Mouse (Mus musculus) MEL (cell line): ENCODE measurements around the gene Abca13. TPM values are rescaled to one million over a fixed set of nuclear protein-coding genes. Genes with fewer than 3 reads are reported as not detected.

Experiments used
- DNase-seq: peaks from one replicate; pipeline ENCODE4 v3.0.0; 2011; ENCODE audit warnings: low read depth, low spot score
- H3K27ac ChIP-seq: 2 replicates; pipeline ENCODE4 v1.5.1; 2012; ENCODE audit warnings: low read depth, mild to moderate bottlenecking, control low read depth, low read length, moderate library complexity; ENCODE audit not compliant: control insufficient read depth
- H3K27me3 ChIP-seq, 2 experiments: fragments of 150-350 bp in 1 of 2; sonication (generic) in 1 of 2; 2 replicates each; pipeline ENCODE4 v1.6.1; 2012; ENCODE audit warnings: low read length in 2 of 2, mild to moderate bottlenecking in 2 of 2, improper control_type of control experiment in 1 of 2, moderate library complexity in 1 of 2; ENCODE audit not compliant: insufficient read depth in 2 of 2, control insufficient read depth in 1 of 2
- H3K36me3 ChIP-seq, 2 experiments: 2 replicates each; pipeline ENCODE4 v1.6.1; 2012 to 2014; ENCODE audit warnings: low read length in 2 of 2, improper control_type of control experiment in 1 of 2, inconsistent platforms in 1 of 2, mild to moderate bottlenecking in 1 of 2; ENCODE audit not compliant: insufficient read depth in 2 of 2, control insufficient read depth in 1 of 2
- H3K4me1 ChIP-seq, 2 experiments: fragments of 150-350 bp in 1 of 2; sonication (generic) in 1 of 2; 2 replicates each; pipeline ENCODE4 v1.6.1; 2012; ENCODE audit warnings: low read length in 2 of 2, improper control_type of control experiment in 1 of 2, mild to moderate bottlenecking in 1 of 2; ENCODE audit not compliant: insufficient read depth in 2 of 2, control insufficient read depth in 1 of 2
- H3K4me3 ChIP-seq, 2 experiments: fragments of 150-350 bp in 1 of 2; sonication (generic) in 1 of 2; 2 replicates each; pipeline ENCODE4 v1.5.1; 2012; ENCODE audit warnings: low read depth in 2 of 2, low read length in 2 of 2, mild to moderate bottlenecking in 2 of 2, moderate library complexity in 2 of 2, control low read depth in 1 of 2, improper control_type of control experiment in 1 of 2; ENCODE audit not compliant: control insufficient read depth in 1 of 2, insufficient read depth in 1 of 2
- H3K79me2 ChIP-seq: 2 replicates; pipeline ENCODE4 v1.6.1; 2012; ENCODE audit warnings: mild to moderate bottlenecking, low read length, moderate library complexity; ENCODE audit not compliant: control insufficient read depth, poor library complexity, insufficient read depth
- H3K9ac ChIP-seq: 2 replicates; pipeline ENCODE4 v1.6.1; 2012; ENCODE audit warnings: low read depth, mild to moderate bottlenecking, control low read depth, low read length, moderate library complexity; ENCODE audit not compliant: control insufficient read depth, poor library complexity, severe bottlenecking
- H3K9me3 ChIP-seq: fragments of 150-350 bp; sonication (generic); replicated peaks from 2 replicates; pipeline ENCODE4 v1.6.1; 2012; ENCODE audit warnings: mild to moderate bottlenecking, low read length, improper control_type of control experiment, moderate library complexity; ENCODE audit not compliant: insufficient read depth
- CHD2 ChIP-seq: IDR thresholded peaks from 2 replicates; pipeline ENCODE4 v1.6.1; 2011; ENCODE audit warnings: low read length, improper control_type of control experiment
- ELF1 ChIP-seq: IDR thresholded peaks from 2 replicates; pipeline ENCODE4 v1.6.1; 2014; ENCODE audit warnings: low read depth, mild to moderate bottlenecking, inconsistent platforms, low read length, improper control_type of control experiment, moderate library complexity
- ETS1 ChIP-seq: IDR thresholded peaks from 2 replicates; pipeline ENCODE4 v1.6.1; 2012; ENCODE audit warnings: low read depth, mild to moderate bottlenecking, inconsistent platforms, low read length, improper control_type of control experiment, moderate library complexity
- GATA1 ChIP-seq: IDR thresholded peaks from 2 replicates; pipeline ENCODE4 v1.6.1; 2011; ENCODE audit warnings: low read depth, low read length, improper control_type of control experiment
- HCFC1 ChIP-seq: IDR thresholded peaks from 2 replicates; pipeline ENCODE4 v1.6.1; 2012; ENCODE audit warnings: low read depth, mild to moderate bottlenecking, inconsistent platforms, low read length, improper control_type of control experiment, moderate library complexity
- JUND ChIP-seq: IDR thresholded peaks from 2 replicates; pipeline ENCODE4 v1.6.1; 2011; ENCODE audit warnings: low read depth, mild to moderate bottlenecking, improper control_type of control experiment, low read length
- MAFK ChIP-seq: IDR thresholded peaks from 2 replicates; pipeline ENCODE4 v1.6.1; 2011; ENCODE audit warnings: low read depth, mild to moderate bottlenecking, low read length, improper control_type of control experiment, borderline replicate concordance
- MAZ ChIP-seq: IDR thresholded peaks from 2 replicates; pipeline ENCODE4 v1.6.1; 2012; ENCODE audit warnings: low read depth, mild to moderate bottlenecking, inconsistent platforms, low read length, improper control_type of control experiment
- MEF2A ChIP-seq: IDR thresholded peaks from 2 replicates; pipeline ENCODE4 v1.6.1; 2014; ENCODE audit warnings: low read depth, mild to moderate bottlenecking, inconsistent platforms, low read length, improper control_type of control experiment; ENCODE audit not compliant: poor library complexity, insufficient replicate concordance, severe bottlenecking; ENCODE audit errors: extremely low read depth
- MYB ChIP-seq: IDR thresholded peaks from 2 replicates; pipeline ENCODE4 v1.6.1; 2011; ENCODE audit warnings: mild to moderate bottlenecking, low read depth, low read length, improper control_type of control experiment
- MYC ChIP-seq: IDR thresholded peaks from 2 replicates; pipeline ENCODE4 v1.6.1; 2011; ENCODE audit warnings: low read depth, mild to moderate bottlenecking, low read length, improper control_type of control experiment, moderate library complexity
- NRF1 ChIP-seq: IDR thresholded peaks from 2 replicates; pipeline ENCODE4 v1.6.1; 2014; ENCODE audit warnings: low read depth, mild to moderate bottlenecking, inconsistent platforms, low read length, improper control_type of control experiment, moderate library complexity; ENCODE audit not compliant: poor library complexity, insufficient read depth, severe bottlenecking
- RAD21 ChIP-seq: IDR thresholded peaks from 2 replicates; pipeline ENCODE4 v1.6.1; 2011; ENCODE audit warnings: mild to moderate bottlenecking, low read depth, low read length, improper control_type of control experiment
- SIN3A ChIP-seq: IDR thresholded peaks from 2 replicates; pipeline ENCODE4 v1.6.1; 2012; ENCODE audit warnings: low read length, improper control_type of control experiment, inconsistent platforms
- SMC3 ChIP-seq: IDR thresholded peaks from 2 replicates; pipeline ENCODE4 v1.6.1; 2011; ENCODE audit warnings: low read depth, low read length, improper control_type of control experiment
- UBTF ChIP-seq: IDR thresholded peaks from 2 replicates; pipeline ENCODE4 v1.6.1; 2012; ENCODE audit warnings: low read depth, mild to moderate bottlenecking, inconsistent platforms, low read length, improper control_type of control experiment, moderate library complexity, borderline replicate concordance; ENCODE audit not compliant: insufficient read depth
- USF1 ChIP-seq: IDR thresholded peaks from 2 replicates; pipeline ENCODE4 v1.6.1; 2014; ENCODE audit warnings: low read depth, mild to moderate bottlenecking, inconsistent platforms, low read length, improper control_type of control experiment, moderate library complexity
- USF2 ChIP-seq, 2 experiments: IDR thresholded peaks; 2 replicates each; pipeline ENCODE4 v1.6.1; 2011 to 2012; ENCODE audit warnings: improper control_type of control experiment in 2 of 2, low read length in 2 of 2, borderline replicate concordance in 1 of 2, inconsistent platforms in 1 of 2, low read depth in 1 of 2, mild to moderate bottlenecking in 1 of 2; ENCODE audit not compliant: insufficient read depth in 1 of 2
- polyA plus RNA-seq, 2 experiments: library from polyadenylated mRNA; stranded (reverse) in 1 of 2; unstranded in 1 of 2; fragments of >175 nt in 1 of 2; fragments of >200 nt in 1 of 2; gene quantifications; 2 replicates each; pipeline versions ENCODE4 v1.2.1 to v1.2.4; 2012; ENCODE audit warnings: low replicate concordance in 2 of 2, low read depth in 1 of 2; ENCODE audit not compliant: insufficient read length in 2 of 2, insufficient read depth in 1 of 2, missing spikeins in 1 of 2
- total RNA-seq: library from RNA; depleted of rRNA; stranded (reverse); fragments of 300-350 nt; gene quantifications from 2 replicates; pipeline ENCODE4 v1.2.3, GENCODE M21; 2012

The Abca13 gene
- total and polyA plus RNA-seq, 3 experiments: not detected

GRCm38 (mm10) chr11:9574894-9575293, 383.2 kb downstream of the Abca13 start:
- TF ChIP-seq MAZ: no peak
- no peak for TF ChIP-seq UBTF
- TF ChIP-seq USF1: no peak
- TF ChIP-seq NRF1: no peak
- TF ChIP-seq MEF2A: no peak
- no peak for TF ChIP-seq ELF1
- no peak for TF ChIP-seq GATA1
- TF ChIP-seq USF2 (IDR thresholded peaks at IDR 0.05; ENCODE audit: borderline replicate concordance in 1 of 2, insufficient read depth in 1 of 2, low read depth in 1 of 2, low read length in 2 of 2): no peak
- no peak for TF ChIP-seq MYB
- TF ChIP-seq HCFC1: no peak
- TF ChIP-seq SMC3: no peak
- no peak for TF ChIP-seq RAD21
- TF ChIP-seq, all 39 proteins: peak for 0
- Histone ChIP-seq H3K4me3 (no peak overlapping the region), H3K9me3 (no peaks in the 10 kb centered on the region), H3K27me3 (no peaks in the 10 kb centered on the region), H3K4me1 (no peaks in the 10 kb centered on the region), H3K79me2 (no peaks in the 10 kb centered on the region), H3K36me3 (no peaks in the 10 kb centered on the region), H3K27ac (no peak overlapping the region), H3K9ac (no peak overlapping the region)
- DNase-seq: no peak

GRCm38 (mm10) chr11:9591757-9592316, 400.1 kb downstream of the Abca13 start:
- no peak for TF ChIP-seq USF2 (IDR thresholded peaks at IDR 0.05; ENCODE audit: borderline replicate concordance in 1 of 2, insufficient read depth in 1 of 2, low read depth in 1 of 2, low read length in 2 of 2)
- no peak for TF ChIP-seq HCFC1
- no peak for TF ChIP-seq MYC
- no peak for TF ChIP-seq CHD2
- TF ChIP-seq ETS1: no peak
- no peak for TF ChIP-seq SMC3
- no peak for TF ChIP-seq MAFK
- TF ChIP-seq JUND: no peak
- no peak for TF ChIP-seq SIN3A

More at GRCm38 (mm10) chr11:9591757-9592316, 400.1 kb downstream of the Abca13 start:
- DNase-seq: no peak
- no peak overlapping the region for H3K27ac ChIP-seq
- H3K9ac ChIP-seq: no peak overlapping the region
- no peaks in the 10 kb centered on the region for H3K79me2 ChIP-seq
- H3K4me3 ChIP-seq: no peak overlapping the region
- no peaks in the 10 kb centered on the region for H3K9me3 ChIP-seq
- no peaks in the 10 kb centered on the region for H3K27me3 ChIP-seq
- no peaks in the 10 kb centered on the region for H3K4me1 ChIP-seq
- H3K36me3 ChIP-seq: no peaks in the 10 kb centered on the region
